Mouse (Mus musculus) midbrain, embryonic 16.5 days (tissue): ENCODE data around the gene Rpain. TPM values are rescaled to one million over a fixed set of nuclear protein-coding genes. Genes with fewer than 3 reads are reported as not detected.

Experiments
- ATAC-seq: fragments of 200-750 bp; cut with Nextera tagmentation; 2 replicates; pipeline ENCODE4 v1.8.0; 2017; ENCODE audit warnings: moderate TSS enrichment
- H3K27ac ChIP-seq: fragments of 300-500 bp; sonication (generic); 2 replicates; pipeline ENCODE4 v1.5.1; 2014; ENCODE audit warnings: mild to moderate bottlenecking, low read length, mixed read lengths
- H3K27me3 ChIP-seq: fragments of 300-500 bp; sonication (generic); 2 replicates; pipeline ENCODE4 v1.6.1; 2014; ENCODE audit warnings: low read depth, low read length, mixed read lengths; ENCODE audit not compliant: control insufficient read depth, insufficient read depth
- H3K36me3 ChIP-seq: fragments of 300-500 bp; sonication (generic); 2 replicates; pipeline ENCODE4 v1.6.1; 2014; ENCODE audit warnings: mild to moderate bottlenecking, low read length, moderate library complexity, mixed read lengths; ENCODE audit not compliant: control insufficient read depth, insufficient read depth
- H3K4me1 ChIP-seq: fragments of 300-500 bp; sonication (generic); 2 replicates; pipeline ENCODE4 v1.6.1; 2014; ENCODE audit warnings: mild to moderate bottlenecking, low read length, mixed read lengths; ENCODE audit not compliant: control insufficient read depth, insufficient read depth
- H3K4me2 ChIP-seq: fragments of 300-500 bp; sonication (generic); 2 replicates; pipeline ENCODE4 v1.6.1; 2014; ENCODE audit warnings: mild to moderate bottlenecking, low read length, mixed read lengths
- H3K4me3 ChIP-seq: fragments of 300-500 bp; sonication (generic); 2 replicates; pipeline ENCODE4 v1.5.1; 2014; ENCODE audit warnings: low read depth, mild to moderate bottlenecking, low read length, moderate library complexity, mixed read lengths
- H3K9ac ChIP-seq: fragments of 300-500 bp; sonication (generic); 2 replicates; pipeline ENCODE4 v1.6.1; 2014; ENCODE audit warnings: low read depth, low read length, mixed read lengths
- H3K9me3 ChIP-seq: fragments of 300-500 bp; sonication (generic); replicated peaks from 2 replicates; pipeline ENCODE4 v1.6.1; 2014; ENCODE audit warnings: mild to moderate bottlenecking, low read length, mixed read lengths; ENCODE audit not compliant: control insufficient read depth, poor library complexity, severe bottlenecking
- WGBS: fragments of 180-500 bp; shearing (Covaris S2); extraction: QIAGEN DNeasy Blood & Tissue Kit; methylation state at CpG from one replicate; pipeline ENCODE4 v1.1.7; 2014; 5-methylcytosine and 5-hydroxymethylcytosine counted together
- polyA plus RNA-seq: library from polyadenylated mRNA; unstranded; fragments of >200 nt; fragmentation: Nextera tagmentation; extraction: Ambion mirVana; gene quantifications from 2 replicates; pipeline ENCODE4 v1.2.1, GENCODE M21; 2015

Rpain gene
- polyA plus RNA-seq, 1 experiment from 2014 or later = 71.5 TPM

- H3K9ac ChIP-seq = no peak overlapping the region
Observed at GRCm38 (mm10) chr11:70964222-70964907, 5.6 kb upstream of the Rpain start.

DNA sequence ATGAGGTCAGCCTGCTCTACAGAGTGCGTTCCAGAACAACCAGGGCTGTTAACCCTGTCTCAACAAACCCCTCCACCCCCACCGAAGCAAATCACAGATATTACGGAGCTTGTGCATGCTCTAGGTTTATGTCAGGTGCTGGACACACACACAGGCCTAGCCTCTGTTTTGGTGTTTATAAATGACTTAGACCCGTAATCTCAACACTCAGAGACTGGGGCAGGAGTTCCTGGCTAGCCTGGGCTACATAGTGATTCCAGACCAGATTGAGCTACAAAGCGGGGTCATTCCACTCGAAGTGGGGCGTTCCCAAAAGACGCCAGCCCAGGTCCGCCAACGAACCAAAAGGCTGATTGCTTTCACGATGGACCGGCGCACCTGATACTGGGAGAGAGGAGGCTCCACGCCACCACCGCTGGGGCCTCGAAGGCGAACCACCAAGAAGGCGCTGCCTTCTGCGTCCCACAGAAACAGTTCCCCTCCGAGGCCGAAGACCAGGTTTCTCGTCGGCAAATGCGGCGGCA lies 680 bp upstream of the Rpain start:
- H3K4me2 ChIP-seq = peak overlapping the region; percentile 94
- peak overlapping the region; percentile 79 for H3K4me3 ChIP-seq
- H3K27me3 ChIP-seq = no peaks in the 10 kb centered on the region
- peaks cover 11% of the 10 kb centered on the region for H3K36me3 ChIP-seq
- H3K27ac ChIP-seq = peak overlapping the region; percentile 94
- peak overlapping the region; percentile 82 for H3K9ac ChIP-seq
- 0% methylated on average over 25 of the region's 25 CpGs for WGBS
- ATAC-seq = peak; percentile 12
- H3K9me3 ChIP-seq = no peaks in the 10 kb centered on the region
- H3K4me1 ChIP-seq = peaks cover 15% of the 10 kb centered on the region

More at GRCm38 (mm10) chr11:70964222-70964907, 5.6 kb upstream of the Rpain start:
- no peaks in the 10 kb centered on the region for H3K27me3 ChIP-seq
- no peaks in the 10 kb centered on the region for H3K9me3 ChIP-seq
- H3K4me1 ChIP-seq = peaks cover 13% of the 10 kb centered on the region
- H3K36me3 ChIP-seq = peaks cover 30% of the 10 kb centered on the region
- no peak overlapping the region for H3K4me2 ChIP-seq
- no peak overlapping the region for H3K27ac ChIP-seq
- H3K4me3 ChIP-seq = no peak overlapping the region
- no peak for ATAC-seq
- 76% methylated on average over 4 of the region's 4 CpGs for WGBS

DNA sequence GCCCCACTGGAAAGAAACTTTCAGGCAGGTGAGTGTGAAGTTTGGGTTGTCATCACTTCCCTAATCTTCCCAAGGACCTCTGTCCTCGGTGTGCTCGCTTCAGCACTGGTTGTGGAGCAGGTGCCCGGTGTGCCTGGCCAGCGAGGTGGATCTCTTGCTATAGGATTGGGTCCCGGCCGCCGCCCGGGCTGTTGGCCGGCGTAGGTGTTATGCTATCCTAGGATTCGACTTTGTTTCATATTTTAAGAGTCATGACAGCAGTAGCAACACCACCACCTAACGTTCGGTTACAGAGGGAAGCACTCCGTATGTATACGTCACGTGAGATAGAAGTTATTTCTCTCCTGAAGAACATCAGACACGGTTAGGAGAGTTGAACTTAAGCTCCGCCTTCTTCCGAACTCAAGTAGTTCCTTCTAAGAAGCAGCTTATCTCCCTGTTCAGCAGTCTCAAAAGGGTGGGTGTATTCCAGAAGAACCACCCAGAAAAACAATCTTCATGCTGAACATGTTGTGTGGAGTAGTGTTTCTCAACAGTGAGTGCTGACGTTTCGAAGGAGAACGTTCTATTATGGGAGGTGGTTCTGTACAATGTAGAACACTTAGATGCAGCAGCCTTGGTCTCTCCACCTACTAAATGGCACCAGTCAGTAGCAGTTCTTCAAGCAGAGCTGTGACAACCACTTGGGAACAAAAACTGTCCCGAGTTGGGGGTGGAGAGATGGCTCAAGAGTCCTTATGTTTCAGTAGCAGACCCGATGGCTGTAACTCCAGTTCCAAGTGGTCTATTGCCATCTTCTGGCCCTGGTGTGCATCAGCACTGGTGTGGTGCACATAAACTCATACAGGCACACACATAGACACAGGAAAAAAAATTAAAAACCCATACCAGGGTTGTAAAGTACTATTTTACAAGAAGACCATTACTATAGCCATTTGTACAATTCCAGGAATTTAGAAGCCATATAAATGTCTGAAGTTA lies 837 bp downstream of the Rpain start:
- Histone ChIP-seq H3K9ac (peak overlapping the region; percentile 62), H3K4me1 (peaks cover 15% of the 10 kb centered on the region), H3K4me2 (peak overlapping the region; percentile 80), H3K9me3 (no peaks in the 10 kb centered on the region), H3K27me3 (no peaks in the 10 kb centered on the region), H3K4me3 (peak overlapping the region; percentile 79), H3K27ac (peak overlapping the region; percentile 94), H3K36me3 (peaks cover 12% of the 10 kb centered on the region)
- peak; percentile 38 for ATAC-seq
- WGBS = 18% methylated on average over 24 of the region's 24 CpGs

DNA sequence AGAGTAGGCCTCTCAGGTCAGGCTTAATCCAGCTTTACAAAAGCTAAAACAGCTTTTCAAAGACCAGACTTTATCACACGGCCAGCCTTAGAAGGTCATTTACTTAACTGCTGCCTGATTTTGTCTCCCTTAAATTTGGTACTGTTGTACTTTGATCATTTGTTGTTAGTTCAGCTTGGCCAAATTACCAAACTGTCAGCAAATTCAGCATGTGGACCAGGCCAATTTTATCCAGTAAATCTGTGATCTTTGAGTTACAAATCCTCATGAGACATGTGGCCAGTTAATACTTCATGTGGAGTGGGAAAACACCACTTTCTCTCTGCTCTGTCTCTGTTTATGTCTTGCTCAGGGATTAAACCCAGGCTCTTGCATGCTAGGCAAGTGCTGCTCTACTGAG lies 2.6 kb downstream of the Rpain start:
- Histone ChIP-seq H3K9me3 (no peaks in the 10 kb centered on the region), H3K4me1 (peaks cover 13% of the 10 kb centered on the region), H3K4me3 (no peak overlapping the region), H3K4me2 (no peak overlapping the region), H3K27me3 (no peaks in the 10 kb centered on the region), H3K36me3 (peaks cover 16% of the 10 kb centered on the region), H3K27ac (no peak overlapping the region), H3K9ac (no peak overlapping the region)
- 74% methylated on average over 1 of the region's 1 CpGs for WGBS
- no peak for ATAC-seq

DNA sequence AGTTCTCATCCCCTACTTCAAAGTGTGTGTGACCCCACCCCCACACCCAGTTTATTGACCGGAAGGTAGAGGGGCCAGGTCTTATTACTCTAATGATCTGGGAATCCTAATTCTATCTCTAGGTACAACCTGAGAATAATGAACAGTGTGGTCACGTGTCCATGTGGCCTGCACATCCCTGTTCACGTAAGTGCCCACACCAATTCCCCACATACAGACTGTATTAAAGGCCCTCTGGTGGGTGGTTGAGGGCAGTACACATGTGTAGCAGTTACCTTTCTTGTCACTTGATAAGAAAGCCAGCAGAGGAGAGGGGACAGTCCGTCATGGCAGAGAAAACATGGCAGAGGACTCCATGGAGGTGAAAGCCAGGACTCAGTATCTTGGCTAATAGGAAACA lies 3.9 kb downstream of the Rpain start:
- H3K9me3 ChIP-seq = no peaks in the 10 kb centered on the region
- no peaks in the 10 kb centered on the region for H3K27me3 ChIP-seq
- no peak overlapping the region for H3K27ac ChIP-seq
- H3K36me3 ChIP-seq = peaks cover 23% of the 10 kb centered on the region
- no peak overlapping the region for H3K4me3 ChIP-seq
- H3K4me1 ChIP-seq = peaks cover 2% of the 10 kb centered on the region; the same call in 1 of the 2 replicates
- no peak for ATAC-seq
- H3K4me2 ChIP-seq = no peak overlapping the region
- H3K9ac ChIP-seq = no peak overlapping the region
- WGBS = 73% methylated on average over 4 of the region's 4 CpGs

DNA sequence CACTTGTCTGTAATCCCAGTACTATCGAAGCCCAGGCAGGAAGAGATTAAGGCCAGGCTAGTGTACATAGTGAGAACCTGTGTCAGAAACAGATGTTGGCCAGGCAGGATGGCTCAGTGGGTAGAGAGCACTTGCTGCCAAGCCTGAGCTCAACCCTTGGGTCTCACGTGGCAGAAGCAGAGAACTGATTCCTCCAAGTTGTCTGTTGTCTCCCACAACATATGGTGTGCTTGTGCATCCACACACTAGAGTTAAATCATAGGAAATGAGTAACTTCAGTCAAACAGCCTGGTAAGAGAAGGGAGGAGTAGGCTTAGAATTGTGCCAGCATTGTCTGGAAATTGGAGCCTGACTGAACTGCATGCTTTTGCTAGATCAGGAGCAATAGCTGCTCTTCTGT lies 5.2 kb downstream of the Rpain start:
- Histone ChIP-seq H3K36me3 (peaks cover 27% of the 10 kb centered on the region), H3K4me1 (peaks cover 2% of the 10 kb centered on the region; the same call in 1 of the 2 replicates), H3K4me2 (no peak overlapping the region), H3K9ac (no peak overlapping the region), H3K27ac (no peak overlapping the region), H3K27me3 (no peaks in the 10 kb centered on the region), H3K4me3 (no peak overlapping the region), H3K9me3 (no peaks in the 10 kb centered on the region)
- no peak for ATAC-seq
- WGBS = 80% methylated on average over 2 of the region's 2 CpGs

GRCm38 (mm10) chr11:70977293-70977692 lies 7.3 kb downstream of the Rpain start:
- Histone ChIP-seq H3K9me3 (no peaks in the 10 kb centered on the region), H3K4me3 (no peak overlapping the region), H3K27me3 (no peaks in the 10 kb centered on the region), H3K27ac (no peak overlapping the region), H3K4me2 (no peak overlapping the region), H3K9ac (no peak overlapping the region), H3K4me1 (peaks cover 10% of the 10 kb centered on the region), H3K36me3 (peaks cover 33% of the 10 kb centered on the region)
- ATAC-seq = no peak
- WGBS = 89% methylated on average over 6 of the region's 6 CpGs

- H3K27ac ChIP-seq = no peak overlapping the region
- 86% methylated on average over 6 of the region's 6 CpGs for WGBS
- H3K4me2 ChIP-seq = no peak overlapping the region
- no peak for ATAC-seq
- no peaks in the 10 kb centered on the region for H3K27me3 ChIP-seq
- peaks cover 13% of the 10 kb centered on the region for H3K4me1 ChIP-seq
- H3K4me3 ChIP-seq = no peak overlapping the region
- no peak overlapping the region for H3K9ac ChIP-seq
- H3K36me3 ChIP-seq = peaks cover 33% of the 10 kb centered on the region
- no peaks in the 10 kb centered on the region for H3K9me3 ChIP-seq
Observed at GRCm38 (mm10) chr11:70980232-70980631, 10.2 kb downstream of the Rpain start.
